In the genomic region with DNA sequence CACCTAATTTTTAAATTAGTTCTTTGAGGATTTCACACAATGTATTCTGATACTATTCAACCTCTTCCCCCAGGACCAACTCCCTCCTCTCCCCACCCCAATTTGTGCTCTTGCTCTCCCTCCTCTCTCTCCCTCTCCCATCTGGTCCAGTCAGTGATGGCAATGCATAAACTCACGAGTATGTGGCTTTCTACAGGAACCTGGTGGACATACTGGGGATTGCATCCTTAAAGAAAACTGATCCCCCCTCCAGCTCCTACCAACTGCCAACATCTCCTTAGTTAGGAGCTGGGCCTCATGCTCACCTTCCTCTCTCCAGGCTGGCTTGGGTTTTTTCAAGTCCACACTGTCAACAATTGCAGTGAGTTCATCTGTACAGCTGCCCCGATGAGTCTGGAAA, we compare ENCODE assay signal across 11 mouse cellular contexts. TPM values are rescaled to one million over a fixed set of nuclear protein-coding genes. Genes with fewer than 3 reads are reported as not detected.
DNase-seq lines count a peak whose midpoint lies in the region; ATAC-seq and TF ChIP-seq lines count a peak whose summit lies in the region.
"Had no signal": no experiment of that assay in that cellular context is flagged by ENCODE, and none has a peak within 500 bp of the region (broad histone marks: within the 10 kb centered on the region; RNA-seq: fewer than 3 reads in every experiment).

No protein-coding gene starts in this region.

- no peak for ATAC-seq in heart, postnatal 0 days (ENCODE audit: insufficient read depth, low read depth)
- no peak for ATAC-seq in heart, embryonic 12.5 days (ENCODE audit: insufficient number of reproducible peaks, low FRiP score)
- ATAC-seq in midbrain, postnatal 0 days (ENCODE audit: low FRiP score), result no peak

- H3K27me3 ChIP-seq in heart, postnatal 0 days (ENCODE audit: control insufficient read depth, insufficient read depth, low read length), result no peaks in the 10 kb centered on the region
- H3K27me3 ChIP-seq in heart, embryonic 12.5 days (replicated peaks), result no peaks in the 10 kb centered on the region
- H3K27me3 ChIP-seq in midbrain, postnatal 0 days (ENCODE audit: insufficient read depth, low read length), result no peaks in the 10 kb centered on the region
- H3K27me3 ChIP-seq in midbrain, embryonic 10.5 days (ENCODE audit: low read depth, poor library complexity, severe bottlenecking), result no peaks in the 10 kb centered on the region
- H3K27me3 ChIP-seq: hindbrain, embryonic 12.5 days; lung, embryonic 15.5 days had no signal

- TF ChIP-seq EP300 in heart, postnatal 0 days (IDR thresholded peaks at IDR 0.05; ENCODE audit: low read depth), result no peak

- 59% methylated on average over 2 of the region's 2 CpGs for WGBS in heart, postnatal 0 days
- 52% methylated on average over 2 of the region's 2 CpGs for WGBS in heart, embryonic 12.5 days
- 55% methylated on average over 2 of the region's 2 CpGs for WGBS in midbrain, postnatal 0 days
- WGBS in midbrain, embryonic 10.5 days, result 65% methylated on average over 2 of the region's 2 CpGs

- no peak for DNase-seq in heart, postnatal 0 days (ENCODE audit: low spot score)
- DNase-seq in midbrain, postnatal 0 days (ENCODE audit: low spot score), result no peak
- no peak for DNase-seq in midbrain, embryonic 10.5 days (ENCODE audit: low spot score)
- peak; percentile 18 for DNase-seq in forelimb bud, embryonic 11.5 days (ENCODE audit: low read depth, low spot score)
- no peak for DNase-seq in spleen, postnatal 36 days (ENCODE audit: low spot score in 2 of 2)
- DNase-seq in urinary bladder, adult 18-20 months (ENCODE audit: low spot score in 2 of 2), result no peak
- DNase-seq: kidney, postnatal 14 days had no signal

- no peak overlapping the region for H3K4me3 ChIP-seq in heart, postnatal 0 days (ENCODE audit: low read depth, low read length)
- no peak overlapping the region for H3K4me3 ChIP-seq in heart, embryonic 12.5 days
- H3K4me3 ChIP-seq in midbrain, postnatal 0 days (ENCODE audit: low read depth, low read length), result no peak overlapping the region
- H3K4me3 ChIP-seq in midbrain, embryonic 10.5 days, result no peak overlapping the region
- H3K4me3 ChIP-seq: hindbrain, embryonic 12.5 days; lung, embryonic 15.5 days had no signal

- no peaks in the 10 kb centered on the region for H3K9me3 ChIP-seq in heart, postnatal 0 days (replicated peaks; ENCODE audit: control insufficient read depth, low read length)
- H3K9me3 ChIP-seq in heart, embryonic 12.5 days (replicated peaks), result no peaks in the 10 kb centered on the region
- H3K9me3 ChIP-seq in midbrain, postnatal 0 days (ENCODE audit: low read length), result no peaks in the 10 kb centered on the region
- no peaks in the 10 kb centered on the region for H3K9me3 ChIP-seq in midbrain, embryonic 10.5 days (replicated peaks)
- H3K9me3 ChIP-seq: G1E; hindbrain, embryonic 12.5 days; lung, embryonic 15.5 days had no signal

- H3K4me2 ChIP-seq in heart, postnatal 0 days (ENCODE audit: low read depth, low read length), result no peak overlapping the region
- H3K4me2 ChIP-seq in heart, embryonic 12.5 days, result no peak overlapping the region
- H3K4me2 ChIP-seq in midbrain, postnatal 0 days (ENCODE audit: low read depth, low read length, poor library complexity, severe bottlenecking), result no peak overlapping the region
- H3K4me2 ChIP-seq: hindbrain, embryonic 12.5 days; lung, embryonic 15.5 days had no signal

- no peak overlapping the region for H3K9ac ChIP-seq in heart, postnatal 0 days (replicated peaks; ENCODE audit: low read depth, low read length)
- H3K9ac ChIP-seq in heart, embryonic 12.5 days, result no peak overlapping the region
- no peak overlapping the region for H3K9ac ChIP-seq in midbrain, postnatal 0 days (replicated peaks; ENCODE audit: low read length, poor library complexity, severe bottlenecking)
- H3K9ac ChIP-seq: hindbrain, embryonic 12.5 days; lung, embryonic 15.5 days had no signal

- no peaks in the 10 kb centered on the region for H3K4me1 ChIP-seq in heart, postnatal 0 days (ENCODE audit: control insufficient read depth, insufficient read depth)
- peaks cover 19% of the 10 kb centered on the region for H3K4me1 ChIP-seq in heart, embryonic 12.5 days (replicated peaks)
- H3K4me1 ChIP-seq in midbrain, postnatal 0 days (ENCODE audit: insufficient read depth, low read length), result no peaks in the 10 kb centered on the region
- no peaks in the 10 kb centered on the region for H3K4me1 ChIP-seq in midbrain, embryonic 10.5 days
- H3K4me1 ChIP-seq: lung, embryonic 15.5 days had no signal

- TF ChIP-seq CTCF in heart, postnatal 0 days (IDR thresholded peaks at IDR 0.05; ENCODE audit: low read depth), result peak; percentile 46
- peak; percentile 50 for TF ChIP-seq CTCF in midbrain, postnatal 0 days (IDR thresholded peaks at IDR 0.05)

- no peak overlapping the region for H3K27ac ChIP-seq in heart, postnatal 0 days (ENCODE audit: low read depth)
- H3K27ac ChIP-seq in heart, embryonic 12.5 days (ENCODE audit: poor library complexity, severe bottlenecking), result no peak overlapping the region
- H3K27ac ChIP-seq in midbrain, postnatal 0 days (ENCODE audit: low read depth, low read length), result no peak overlapping the region
- no peak overlapping the region for H3K27ac ChIP-seq in midbrain, embryonic 10.5 days (replicated peaks)
- H3K27ac ChIP-seq: hindbrain, embryonic 12.5 days; lung, embryonic 15.5 days had no signal

- H3K36me3 ChIP-seq in heart, postnatal 0 days (replicated peaks; ENCODE audit: control insufficient read depth, insufficient read depth, low read length), result peaks cover 3% of the 10 kb centered on the region; the same call in 1 of the 2 replicates
- H3K36me3 ChIP-seq in heart, embryonic 12.5 days, result peaks cover 4% of the 10 kb centered on the region
- no peaks in the 10 kb centered on the region for H3K36me3 ChIP-seq in midbrain, postnatal 0 days (ENCODE audit: insufficient read depth, low read length)
- no peaks in the 10 kb centered on the region for H3K36me3 ChIP-seq in midbrain, embryonic 10.5 days
- H3K36me3 ChIP-seq: G1E; hindbrain, embryonic 12.5 days; lung, embryonic 15.5 days had no signal

RNA-seq across cellular contexts. Expression of a gene that starts 33.4 kb away (rescaled TPM):
- total RNA-seq in heart, postnatal 0 days (2014; rRNA removed; ENCODE audit: low replicate concordance), result 47.0 and 48.9 TPM in 2 replicates
- 7.4 and 8.0 TPM in 2 replicates for polyA plus RNA-seq in heart, postnatal 0 days (2015; fragmentation: Nextera tagmentation; extraction: Ambion mirVana)
- 18.5 and 21.3 TPM in 2 replicates for polyA plus RNA-seq in heart, embryonic 12.5 days (2016; fragmentation: Nextera tagmentation; extraction: Ambion mirVana)
- 64.5 and 77.1 TPM in 2 replicates for total RNA-seq in midbrain, postnatal 0 days (2014; rRNA removed)
- polyA plus RNA-seq in midbrain, postnatal 0 days (2015; fragmentation: Nextera tagmentation; extraction: Ambion mirVana), result 29.0 and 33.5 TPM in 2 replicates
- polyA plus RNA-seq in midbrain, embryonic 10.5 days (2016; fragmentation: Nextera tagmentation; extraction: Ambion mirVana), result 18.0 and 19.0 TPM in 2 replicates
